Mouse (Mus musculus) intestine, embryonic 14.5 days (tissue): ENCODE data around the gene Pdzd2. TPM values are rescaled to one million over a fixed set of nuclear protein-coding genes. Genes with fewer than 3 reads are reported as not detected.
"Not testable (repeated sequence)": the region's sequence is repeated elsewhere in the genome, so short reads cannot be mapped to it uniquely, and the experiment has no call there.

ENCODE experiments used
- ATAC-seq: fragments of 200-750 bp; cut with Nextera tagmentation; replicated peaks from 2 replicates; pipeline ENCODE4 v1.8.0; 2017; ENCODE audit warnings: low read depth, moderate number of reproducible peaks, moderate TSS enrichment, moderate library complexity; ENCODE audit not compliant: low FRiP score, low TSS enrichment
- DNase-seq: peaks from one replicate; pipeline ENCODE4 v3.0.0-alpha.2; 2018; ENCODE audit warnings: low spot score
- H3K27ac ChIP-seq: fragments of 300-500 bp; sonication (generic); 2 replicates; pipeline ENCODE4 v1.5.1; 2014; ENCODE audit warnings: low read depth, mild to moderate bottlenecking, control low read depth
- H3K27me3 ChIP-seq: fragments of 300-500 bp; sonication (generic); replicated peaks from 2 replicates; pipeline ENCODE4 v1.6.1; 2014; ENCODE audit warnings: low read length, control low read depth; ENCODE audit not compliant: control insufficient read depth, insufficient read depth
- H3K36me3 ChIP-seq: fragments of 300-500 bp; sonication (generic); 2 replicates; pipeline ENCODE4 v1.6.1; 2014; ENCODE audit warnings: low read length, control low read depth; ENCODE audit not compliant: control insufficient read depth, insufficient read depth
- H3K4me1 ChIP-seq: fragments of 300-500 bp; sonication (generic); replicated peaks from 2 replicates; pipeline ENCODE4 v1.6.1; 2014; ENCODE audit warnings: low read length, control low read depth, mixed read lengths; ENCODE audit not compliant: control insufficient read depth, insufficient read depth
- H3K4me2 ChIP-seq: fragments of 300-500 bp; sonication (generic); 2 replicates; pipeline ENCODE4 v1.6.1; 2014; ENCODE audit warnings: low read length
- H3K4me3 ChIP-seq: fragments of 300-500 bp; sonication (generic); 2 replicates; pipeline ENCODE4 v1.5.1; 2014; ENCODE audit warnings: low read depth, low read length, control low read depth, mixed read lengths
- H3K9ac ChIP-seq: fragments of 300-500 bp; sonication (generic); 2 replicates; pipeline ENCODE4 v1.6.1; 2014; ENCODE audit warnings: mild to moderate bottlenecking, low read length
- H3K9me3 ChIP-seq: fragments of 300-500 bp; sonication (generic); 2 replicates; pipeline ENCODE4 v1.6.1; 2016; ENCODE audit warnings: low read length, control low read depth; ENCODE audit not compliant: control insufficient read depth
- WGBS: fragments of 180-500 bp; shearing (Covaris S2); extraction: QIAGEN DNeasy Blood & Tissue Kit; methylation state at CpG from one replicate; pipeline ENCODE4 v1.1.7; 2014; 5-methylcytosine and 5-hydroxymethylcytosine counted together
- polyA plus RNA-seq: library from polyadenylated mRNA; unstranded; fragments of >200 nt; fragmentation: Nextera tagmentation; extraction: Ambion mirVana; gene quantifications from 2 replicates; pipeline ENCODE4 v1.2.1, GENCODE M21; 2014

Gene Pdzd2
- polyA plus RNA-seq, 1 experiment from 2014 or later, result 16.2 TPM

DNA sequence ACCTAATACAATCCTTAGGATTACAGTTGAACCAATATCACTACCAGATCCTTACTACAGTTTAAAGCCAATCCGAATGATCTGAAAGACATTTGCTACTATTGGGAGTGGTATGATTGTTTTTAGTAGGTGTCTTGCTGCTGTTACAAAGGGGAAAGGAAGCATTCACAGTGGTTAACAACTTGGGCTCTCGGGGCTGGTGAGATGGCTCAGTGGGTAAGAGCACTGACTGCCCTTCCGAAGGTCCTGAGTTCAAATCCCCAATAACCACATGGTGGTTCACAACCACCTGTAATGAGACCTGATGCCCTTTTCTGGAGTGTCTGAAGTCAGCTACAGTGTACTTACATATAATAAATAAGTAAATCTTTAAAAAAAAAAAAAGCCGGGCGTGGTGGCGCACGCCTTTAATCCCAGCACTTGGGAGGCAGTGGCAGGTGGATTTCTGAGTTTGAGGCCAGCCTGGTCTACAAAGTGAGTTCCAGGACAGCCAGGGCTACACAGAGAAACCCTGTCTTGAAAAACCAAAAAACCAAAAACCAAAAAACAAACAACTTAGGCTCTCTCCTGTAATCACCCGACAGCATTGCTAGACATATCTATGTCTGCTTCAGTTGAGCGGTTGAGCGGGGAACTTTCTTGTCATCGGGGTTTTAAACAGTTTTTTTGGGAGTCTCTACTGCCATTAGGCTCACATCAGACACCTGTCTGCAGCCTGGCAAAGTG lies 373.0 kb downstream of the Pdzd2 start:
- H3K27ac ChIP-seq, ATAC-seq, H3K27me3 ChIP-seq, DNase-seq, H3K9ac ChIP-seq, H3K36me3 ChIP-seq, H3K4me2 ChIP-seq, H3K9me3 ChIP-seq, H3K4me3 ChIP-seq, H3K4me1 ChIP-seq: not testable (repeated sequence)
- WGBS, result 91% methylated on average over 11 of the region's 11 CpGs

DNA sequence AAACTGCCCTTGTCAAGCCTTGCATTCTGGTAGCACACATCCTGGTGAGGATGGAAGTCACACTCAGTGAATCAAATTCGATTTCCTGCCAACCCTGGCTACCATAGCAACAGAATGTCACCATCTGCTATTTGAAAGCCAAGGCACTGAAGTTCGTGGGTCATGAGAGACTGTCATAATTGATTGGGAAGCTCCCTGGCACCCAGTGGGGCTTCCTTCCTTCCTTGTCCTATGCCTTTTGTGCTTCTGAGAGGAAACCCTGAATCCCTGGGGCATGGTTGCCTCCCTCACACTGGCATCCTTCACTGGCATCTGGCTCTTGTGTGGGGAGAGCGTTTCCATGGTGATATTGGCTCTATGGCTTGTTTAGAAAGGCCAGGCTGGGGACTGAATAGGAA lies 373.7 kb downstream of the Pdzd2 start:
- Histone ChIP-seq H3K4me1 (no peaks in the 10 kb centered on the region), H3K36me3 (peaks cover 13% of the 10 kb centered on the region), H3K4me2 (no peak overlapping the region), H3K27me3 (no peaks in the 10 kb centered on the region), H3K27ac (no peak overlapping the region), H3K9me3 (no peaks in the 10 kb centered on the region), H3K4me3 (no peak overlapping the region), H3K9ac (no peak overlapping the region)
- WGBS, result 58% methylated on average over 3 of the region's 3 CpGs
- no peak for DNase-seq
- no peak for ATAC-seq

DNA sequence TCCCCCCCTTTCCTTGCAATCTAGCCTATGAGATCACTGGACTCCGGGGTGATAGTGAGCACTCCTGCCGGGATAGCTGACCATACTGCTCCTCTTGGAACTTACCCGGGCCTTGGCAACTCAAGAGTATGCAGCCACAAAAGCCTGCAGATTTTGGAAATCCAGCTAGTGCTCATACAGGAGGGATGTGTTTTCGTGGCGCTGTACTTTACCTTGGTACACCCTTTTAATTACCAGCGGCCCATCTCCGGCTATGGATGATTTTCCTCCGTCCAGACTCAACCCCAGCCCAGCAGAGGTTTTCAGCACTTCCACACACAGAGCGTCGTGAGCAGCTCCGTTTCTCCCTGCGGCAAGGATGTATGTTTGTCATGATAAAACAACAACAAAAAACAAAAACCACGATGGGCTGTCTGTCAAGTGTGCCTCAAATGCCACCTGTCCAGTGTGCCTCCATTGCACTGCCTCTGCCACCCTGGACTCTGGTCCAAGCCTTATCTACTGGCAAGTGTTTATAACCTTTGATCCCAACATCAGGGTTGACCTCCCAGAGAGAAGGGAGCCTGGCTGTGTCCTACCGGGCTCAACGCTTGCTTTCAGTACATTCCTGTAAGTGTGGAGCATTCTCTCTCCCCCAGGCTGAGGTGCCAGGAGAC lies 374.2 kb downstream of the Pdzd2 start:
- no peaks in the 10 kb centered on the region for H3K27me3 ChIP-seq
- WGBS, result 78% methylated on average over 15 of the region's 15 CpGs
- ATAC-seq, result no peak

DNA sequence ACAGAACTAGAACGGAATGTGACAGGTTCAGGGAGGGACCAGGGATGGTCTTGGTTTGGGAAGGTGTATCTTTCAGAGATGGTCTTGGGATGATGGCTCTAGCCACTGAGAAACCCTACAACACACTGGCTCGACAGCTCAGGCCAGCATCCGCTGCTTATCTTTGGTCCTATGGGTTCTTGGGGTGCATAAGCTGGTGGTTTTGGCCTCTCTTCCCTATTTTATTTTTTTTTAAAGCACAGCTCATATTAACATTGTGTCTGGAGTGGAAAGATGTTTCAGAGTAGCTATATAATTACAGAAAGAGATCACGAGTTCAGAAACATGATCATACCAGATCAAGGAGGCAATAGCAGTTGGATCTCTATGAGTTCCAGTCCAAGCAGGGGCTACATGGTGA lies 375.6 kb downstream of the Pdzd2 start:
- Histone ChIP-seq H3K27ac (no peak overlapping the region), H3K4me2 (no peak overlapping the region), H3K27me3 (no peaks in the 10 kb centered on the region), H3K36me3 (peaks cover 15% of the 10 kb centered on the region), H3K4me3 (no peak overlapping the region), H3K9ac (no peak overlapping the region), H3K4me1 (no peaks in the 10 kb centered on the region), H3K9me3 (no peaks in the 10 kb centered on the region)
- 84% methylated on average over 4 of the region's 4 CpGs for WGBS
- DNase-seq, result no peak
- no peak for ATAC-seq

More for the DNA sequence above, 374.2 kb downstream of the Pdzd2 start:
- H3K9me3 ChIP-seq, result no peaks in the 10 kb centered on the region
- DNase-seq, result no peak
- no peak overlapping the region for H3K4me3 ChIP-seq
- no peak overlapping the region for H3K27ac ChIP-seq
- no peak overlapping the region for H3K9ac ChIP-seq
- H3K4me1 ChIP-seq, result no peaks in the 10 kb centered on the region
- peaks cover 13% of the 10 kb centered on the region for H3K36me3 ChIP-seq
- H3K4me2 ChIP-seq, result no peak overlapping the region

DNA sequence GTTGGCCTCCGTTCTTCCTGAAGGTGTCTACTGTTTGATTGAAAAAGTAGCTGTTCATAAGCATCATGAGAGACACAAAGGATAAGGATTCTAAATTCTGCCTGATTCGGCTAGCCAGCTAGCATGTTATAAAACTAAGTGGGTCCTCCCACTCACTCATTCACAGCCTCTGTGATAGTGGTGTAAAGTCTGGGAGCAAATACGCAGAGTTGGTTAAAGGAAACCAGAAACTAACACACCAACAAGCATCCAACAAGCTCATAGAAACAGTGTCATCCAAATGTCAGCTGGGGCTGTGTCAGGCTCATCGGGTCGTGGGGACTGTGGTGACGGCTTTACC lies 377.1 kb downstream of the Pdzd2 start:
- peaks cover 18% of the 10 kb centered on the region for H3K36me3 ChIP-seq
- no peak overlapping the region for H3K4me3 ChIP-seq
- ATAC-seq (no peak), DNase-seq (peak; percentile 16)
- no peaks in the 10 kb centered on the region for H3K27me3 ChIP-seq
- no peak overlapping the region for H3K27ac ChIP-seq
- H3K9ac ChIP-seq, result no peak overlapping the region
- 83% methylated on average over 6 of the region's 6 CpGs for WGBS
- no peaks in the 10 kb centered on the region for H3K4me1 ChIP-seq
- H3K4me2 ChIP-seq, result no peak overlapping the region
- H3K9me3 ChIP-seq, result no peaks in the 10 kb centered on the region

DNA sequence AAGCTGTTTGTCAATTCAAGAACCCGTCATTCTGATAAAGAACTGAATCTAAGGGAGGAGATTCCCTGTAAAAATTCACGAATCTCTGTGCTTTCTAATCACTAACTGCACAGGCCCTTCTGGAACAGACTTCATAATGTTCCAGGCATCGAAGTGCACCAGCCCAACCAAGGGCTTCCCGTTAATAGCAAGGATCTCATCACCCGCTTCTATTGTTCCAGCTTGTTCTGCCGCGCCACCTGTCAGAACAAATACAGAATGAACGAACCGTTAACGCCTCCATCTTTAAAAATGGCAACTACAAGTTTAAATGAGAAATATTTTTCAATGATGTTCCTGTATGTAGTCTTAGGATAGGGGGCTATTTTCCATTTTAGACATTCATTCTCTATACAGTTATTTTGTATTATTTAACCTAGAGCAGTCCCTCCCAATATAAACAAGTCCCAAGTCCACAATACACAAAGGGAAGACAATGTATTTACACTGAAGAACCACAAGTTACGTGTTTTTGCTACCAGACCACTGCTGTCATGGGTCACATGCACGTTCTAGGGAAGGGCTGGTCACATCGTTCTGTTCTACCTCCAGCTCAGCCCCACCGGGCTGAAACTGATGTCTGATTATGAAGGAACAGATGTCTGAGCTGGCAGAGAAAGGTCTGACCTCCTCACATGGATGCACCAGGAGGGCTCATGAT lies 377.6 kb downstream of the Pdzd2 start:
- DNase-seq, result peak; percentile 37
- Histone ChIP-seq H3K4me1 (no peaks in the 10 kb centered on the region), H3K9ac (no peak overlapping the region), H3K27me3 (no peaks in the 10 kb centered on the region), H3K4me2 (no peak overlapping the region), H3K9me3 (no peaks in the 10 kb centered on the region), H3K36me3 (peaks cover 18% of the 10 kb centered on the region), H3K27ac (no peak overlapping the region), H3K4me3 (no peak overlapping the region)
- 90% methylated on average over 14 of the region's 14 CpGs for WGBS
- no peak for ATAC-seq

DNA sequence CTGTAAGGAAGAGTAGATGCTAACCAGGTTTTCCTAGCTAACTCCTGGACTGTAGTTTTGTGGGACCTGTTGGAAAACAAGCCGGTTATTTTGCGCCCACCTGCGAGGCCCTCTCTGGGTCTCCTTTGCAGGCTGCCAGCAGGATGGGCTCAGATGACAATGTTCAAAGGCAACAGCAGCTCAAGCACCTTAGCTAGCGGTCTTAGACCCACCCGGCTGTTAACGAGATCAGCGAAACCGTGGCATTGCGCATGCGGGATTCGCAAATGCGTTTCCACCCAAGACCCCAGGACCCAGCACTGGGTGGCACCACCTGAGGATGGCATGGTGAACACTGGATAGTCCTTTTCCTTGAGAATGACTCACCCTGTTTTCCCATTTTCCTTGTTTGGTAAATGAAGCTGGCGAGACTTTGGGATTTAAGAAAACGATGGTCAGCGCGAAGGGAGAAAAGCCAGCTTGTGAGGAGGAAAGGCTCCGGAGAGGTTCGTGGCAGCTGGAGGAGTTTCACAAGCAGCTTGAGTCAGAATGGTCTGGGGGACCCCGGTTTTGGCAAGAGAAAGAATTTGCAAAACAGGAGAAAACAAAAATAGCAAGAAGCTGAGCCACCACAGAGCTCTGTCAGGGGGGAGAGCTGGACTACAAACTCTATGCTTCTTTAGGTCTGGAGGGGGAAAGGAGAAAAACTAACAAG lies 379.1 kb downstream of the Pdzd2 start:
- H3K9me3 ChIP-seq, result no peaks in the 10 kb centered on the region
- WGBS, result 73% methylated on average over 19 of the region's 19 CpGs
- no peak overlapping the region for H3K27ac ChIP-seq
- ATAC-seq (no peak), DNase-seq (no peak)
- no peaks in the 10 kb centered on the region for H3K27me3 ChIP-seq
- no peak overlapping the region for H3K4me3 ChIP-seq
- H3K4me2 ChIP-seq, result no peak overlapping the region
- no peaks in the 10 kb centered on the region for H3K4me1 ChIP-seq
- H3K36me3 ChIP-seq, result peaks cover 20% of the 10 kb centered on the region
- H3K9ac ChIP-seq, result no peak overlapping the region

DNA sequence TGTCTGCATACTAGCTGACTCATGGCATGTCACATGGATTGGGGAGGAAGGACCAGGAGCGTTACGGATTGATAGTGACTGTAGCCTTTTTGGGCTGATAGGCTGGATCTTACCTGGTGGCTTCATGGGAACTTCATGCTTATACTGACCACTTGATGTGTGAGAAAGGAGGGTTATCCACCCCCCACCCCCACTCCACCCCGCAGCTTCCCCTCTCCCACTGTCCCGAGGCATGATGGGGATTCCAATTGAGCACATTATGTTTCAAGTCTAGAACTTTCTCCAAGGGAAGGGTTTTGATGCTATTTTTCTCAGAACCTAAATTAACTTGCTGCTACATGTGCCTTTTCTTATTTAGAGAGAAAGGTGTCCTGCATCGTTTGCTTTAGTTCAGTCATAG lies 381.3 kb downstream of the Pdzd2 start:
- no peaks in the 10 kb centered on the region for H3K9me3 ChIP-seq
- H3K27ac ChIP-seq, result no peak overlapping the region
- no peak overlapping the region for H3K4me2 ChIP-seq
- H3K27me3 ChIP-seq, result no peaks in the 10 kb centered on the region
- no peak for DNase-seq
- 93% methylated on average over 5 of the region's 5 CpGs for WGBS
- H3K4me3 ChIP-seq, result no peak overlapping the region
- no peak overlapping the region for H3K9ac ChIP-seq
- ATAC-seq, result no peak; the same call in 1 of the 2 replicates
- peaks cover 43% of the 10 kb centered on the region for H3K36me3 ChIP-seq
- no peaks in the 10 kb centered on the region for H3K4me1 ChIP-seq
